Mouse (Mus musculus) heart, adult 2 months (tissue): ENCODE results near the gene Ypel3. TPM values are rescaled to one million over a fixed set of nuclear protein-coding genes. Genes with fewer than 3 reads are reported as not detected.

Source experiments
- DNase-seq, 2 experiments: peaks; one replicate each; pipeline ENCODE4 v3.0.0; 2021
- H3K27ac ChIP-seq: fragments of 200-600 bp; 2 replicates; pipeline ENCODE4 v1.8.1; 2022
- H3K27me3 ChIP-seq: fragments of 200-500 bp; 2 replicates; pipeline ENCODE4 v1.6.1; 2012; ENCODE audit warnings: mild to moderate bottlenecking, low read length, inconsistent platforms, mixed read lengths; ENCODE audit not compliant: control insufficient read depth, insufficient read depth
- H3K36me3 ChIP-seq: fragments of 200-500 bp; 2 replicates; pipeline ENCODE4 v1.6.1; 2012; ENCODE audit warnings: low read length, inconsistent platforms; ENCODE audit not compliant: control insufficient read depth, insufficient read depth
- H3K4me1 ChIP-seq: fragments of 200-500 bp; 2 replicates; pipeline ENCODE4 v1.6.1; 2011; ENCODE audit warnings: low read length; ENCODE audit not compliant: control insufficient read depth, insufficient read depth
- H3K4me3 ChIP-seq: fragments of 200-600 bp; 2 replicates; pipeline ENCODE4 v1.8.1; 2022
- H3K79me2 ChIP-seq: fragments of 200-500 bp; replicated peaks from 2 replicates; pipeline ENCODE4 v1.6.1; 2012; ENCODE audit warnings: mild to moderate bottlenecking, inconsistent platforms, low read length, moderate library complexity, mixed read lengths; ENCODE audit not compliant: control insufficient read depth, insufficient read depth
- H3K9ac ChIP-seq: fragments of 200-500 bp; 2 replicates; pipeline ENCODE4 v1.6.1; 2012; ENCODE audit warnings: low read depth, mild to moderate bottlenecking, control low read depth, inconsistent platforms, low read length, mixed read lengths
- CTCF ChIP-seq: fragments of 200-600 bp; IDR thresholded peaks from 2 replicates; pipeline ENCODE4 v1.8.1; 2022; ENCODE audit warnings: antibody characterized with exemption, mild to moderate bottlenecking, moderate library complexity
- EP300 ChIP-seq: fragments of 200-500 bp; IDR thresholded peaks from 2 replicates; pipeline ENCODE4 v1.6.1; 2011; ENCODE audit warnings: low read depth, low read length, control low read depth; ENCODE audit not compliant: insufficient read depth
- POLR2A ChIP-seq: fragments of 200-500 bp; IDR thresholded peaks from 2 replicates; pipeline ENCODE4 v1.6.1; 2011; ENCODE audit warnings: mild to moderate bottlenecking, low read depth, low read length, control low read depth; ENCODE audit not compliant: insufficient read depth
- WGBS: fragments of 180-500 bp; shearing (Covaris S2); methylation state at CpG from one replicate; pipeline ENCODE4 v1.1.7; 2018; 5-methylcytosine and 5-hydroxymethylcytosine counted together
- intact Hi-C: fragments of 180-260 bp; cut with DNase I; formaldehyde crosslinking; loops from one replicate; pipeline ENCODE4 v1.15.1; 2025
- polyA plus RNA-seq: library from polyadenylated mRNA; depleted of rRNA; stranded (reverse); fragments of >200 nt; gene quantifications from 2 replicates; pipeline ENCODE4 v1.2.3, GENCODE M21; 2012
- total RNA-seq, 2 experiments: library from RNA; stranded (reverse); gene quantifications; 2 replicates each; pipeline ENCODE4 v1.2.3; 2021

Gene Ypel3
- total and polyA plus RNA-seq, 3 experiments, result 60.2 to 144 (median 89.9) TPM

GRCm38 (mm10) chr7:126754866-126755265 lies 21.9 kb upstream of the Ypel3 start:
- intact Hi-C loops, result loop anchor here (2.0 kb wide), 1 partner anchor 350 kb away; no protein-coding TSS in a partner anchor
- TF ChIP-seq POLR2A (no peak), EP300 (peak; percentile 78; the same call in 1 of the 2 replicates)
- H3K36me3 ChIP-seq, result no peaks in the 10 kb centered on the region
- DNase-seq, result peak; percentile 80 to 82
- no peaks in the 10 kb centered on the region; the same call in 1 of the 2 replicates for H3K79me2 ChIP-seq
- no peaks in the 10 kb centered on the region for H3K27me3 ChIP-seq
- under 1% methylated on average over 9 of the region's 9 CpGs for WGBS
- peaks cover 3% of the 10 kb centered on the region; the same call in 1 of the 2 replicates for H3K4me1 ChIP-seq
- H3K27ac ChIP-seq, result peak overlapping the region; percentile 69
- H3K4me3 ChIP-seq, result no peak overlapping the region
- peak overlapping the region; percentile 72 for H3K9ac ChIP-seq

DNA sequence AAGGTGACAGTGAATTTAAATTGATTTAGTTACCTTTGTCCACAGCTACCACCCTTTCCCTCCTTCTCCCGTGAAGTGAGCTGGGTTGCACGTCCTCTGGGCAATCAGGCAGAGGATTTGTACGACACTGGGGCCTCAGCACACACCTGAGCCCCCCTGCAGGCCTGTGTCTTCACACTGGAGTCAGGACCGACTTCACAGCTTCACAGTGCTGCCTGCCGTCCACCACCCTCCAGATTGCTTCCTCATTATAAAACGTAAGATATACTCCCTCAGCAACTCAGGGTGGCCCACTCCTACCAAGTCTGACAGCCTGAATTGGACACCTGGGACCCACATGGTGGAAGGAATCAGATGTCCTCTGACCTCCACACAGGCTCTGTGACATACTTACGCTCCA lies 18.2 kb upstream of the Ypel3 start:
- 80% methylated on average over 7 of the region's 7 CpGs for WGBS
- Histone ChIP-seq H3K9ac (no peak overlapping the region), H3K4me1 (peaks cover 11% of the 10 kb centered on the region), H3K27me3 (no peaks in the 10 kb centered on the region), H3K27ac (no peak overlapping the region), H3K79me2 (no peaks in the 10 kb centered on the region; the same call in 1 of the 2 replicates), H3K4me3 (no peak overlapping the region), H3K36me3 (peaks cover 6% of the 10 kb centered on the region; the same call in 1 of the 2 replicates)
- intact Hi-C loops, result no loop called here
- DNase-seq, result no peak
- no peak for TF ChIP-seq POLR2A
- no peak for TF ChIP-seq EP300
- TF ChIP-seq CTCF, result no peak

DNA sequence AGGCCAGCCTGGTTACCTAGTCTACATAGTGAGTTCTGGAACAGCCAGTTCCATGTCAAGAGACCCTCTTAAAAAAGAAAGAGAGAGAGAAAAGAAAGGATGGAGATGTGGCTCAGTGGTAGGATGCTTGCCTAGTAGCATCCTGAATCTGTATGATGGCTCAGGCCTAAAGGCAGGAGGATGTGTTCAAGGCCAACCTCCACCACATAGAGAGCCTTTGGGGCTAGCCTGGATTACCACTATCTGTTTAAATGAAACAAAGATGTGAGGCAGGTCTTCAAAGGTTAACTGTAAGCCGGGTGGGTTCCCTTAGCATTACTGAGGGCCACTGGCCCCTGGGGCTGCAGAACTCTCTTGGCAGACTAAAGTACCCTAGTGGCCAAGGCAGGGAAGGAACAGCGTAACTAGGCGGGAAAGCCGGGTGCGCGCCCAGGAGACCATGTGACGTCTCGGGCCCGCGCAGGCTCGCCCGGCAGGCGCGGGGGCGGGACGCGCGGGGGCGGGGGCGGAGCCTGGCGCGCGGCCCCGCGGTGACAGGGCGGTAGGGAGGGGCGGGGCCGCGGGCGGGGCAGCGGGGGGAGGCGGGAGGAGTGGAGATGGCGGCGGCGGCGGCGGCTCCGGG lies 17.6 kb upstream of the Ypel3 start, which contains the start of gene Mapk3:
TSS of gene Mapk3 (plus strand) at position 552 of the 622 bp plus-strand sequence.
- DNase-seq, result peak; percentile 90 to 94
- Histone ChIP-seq H3K27ac (peak within 1 kb of the TSS; percentile 94), H3K79me2 (no peaks in the 10 kb centered on the region; the same call in 1 of the 2 replicates), H3K4me3 (peak within 1 kb of the TSS; percentile 81), H3K4me1 (peaks cover 11% of the 10 kb centered on the region), H3K9ac (peak within 1 kb of the TSS; percentile 96), H3K36me3 (peaks cover 6% of the 10 kb centered on the region; the same call in 1 of the 2 replicates), H3K27me3 (no peaks in the 10 kb centered on the region)
- intact Hi-C loops, result loop anchor here (1.0 kb wide), 1 partner anchor 268 kb away; the partner anchor contains the start of gene Maz
- TF ChIP-seq POLR2A (no peak), EP300 (0 out of 2 replicates have a peak, but pooled peaks have one; percentile 35), CTCF (peak; percentile 82)
- WGBS, result 2% methylated on average over 30 of the region's 38 CpGs

DNA sequence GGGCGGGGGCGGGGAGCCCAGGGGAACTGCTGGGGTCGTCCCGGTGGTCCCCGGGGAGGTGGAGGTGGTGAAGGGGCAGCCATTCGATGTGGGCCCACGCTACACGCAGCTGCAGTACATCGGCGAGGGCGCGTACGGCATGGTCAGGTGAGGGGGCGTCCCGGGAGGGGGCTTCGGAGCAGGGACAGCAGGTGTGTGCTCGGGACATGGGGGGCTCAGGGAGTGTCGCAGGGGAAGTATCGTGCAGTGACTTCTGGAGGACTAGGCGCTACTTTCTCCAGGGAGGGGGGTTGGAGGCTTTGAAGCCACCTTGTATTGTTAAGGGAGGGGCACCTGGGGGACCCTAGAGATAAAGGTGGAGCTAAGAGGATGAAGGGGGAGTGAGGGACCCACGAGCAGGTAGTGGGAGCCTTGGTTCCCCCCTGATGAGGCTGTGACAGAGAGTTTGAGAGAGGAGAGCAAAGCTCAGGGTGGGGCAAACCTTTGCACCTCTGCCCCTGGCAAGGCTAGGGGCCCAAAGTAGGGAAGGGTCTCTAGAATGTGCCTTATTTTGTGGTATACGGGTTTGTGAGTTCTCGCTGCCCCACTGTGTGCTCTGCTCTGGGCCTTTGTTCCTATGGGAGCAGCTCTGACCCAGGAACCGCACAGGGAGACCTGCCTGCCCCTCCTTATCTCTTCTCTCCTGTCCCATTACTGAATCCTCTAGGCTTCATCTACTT lies 16.9 kb upstream of the Ypel3 start:
- Histone ChIP-seq H3K27me3 (no peaks in the 10 kb centered on the region), H3K27ac (peak overlapping the region; percentile 94), H3K9ac (peak overlapping the region; percentile 96), H3K4me3 (peak overlapping the region; percentile 81), H3K36me3 (peaks cover 6% of the 10 kb centered on the region; the same call in 1 of the 2 replicates), H3K4me1 (peaks cover 11% of the 10 kb centered on the region), H3K79me2 (no peaks in the 10 kb centered on the region; the same call in 1 of the 2 replicates)
- WGBS, result 2% methylated on average over 22 of the region's 24 CpGs
- TF ChIP-seq EP300, result no peak
- TF ChIP-seq CTCF, result no peak
- TF ChIP-seq POLR2A, result no peak
- intact Hi-C loops, result loop anchor here (1.0 to 2.0 kb wide), 3 partner anchors 17 to 267 kb away; partner anchors contain the start of genes Maz and Ypel3
- DNase-seq, result peak in 1 of 2 experiments; percentile 64

DNA sequence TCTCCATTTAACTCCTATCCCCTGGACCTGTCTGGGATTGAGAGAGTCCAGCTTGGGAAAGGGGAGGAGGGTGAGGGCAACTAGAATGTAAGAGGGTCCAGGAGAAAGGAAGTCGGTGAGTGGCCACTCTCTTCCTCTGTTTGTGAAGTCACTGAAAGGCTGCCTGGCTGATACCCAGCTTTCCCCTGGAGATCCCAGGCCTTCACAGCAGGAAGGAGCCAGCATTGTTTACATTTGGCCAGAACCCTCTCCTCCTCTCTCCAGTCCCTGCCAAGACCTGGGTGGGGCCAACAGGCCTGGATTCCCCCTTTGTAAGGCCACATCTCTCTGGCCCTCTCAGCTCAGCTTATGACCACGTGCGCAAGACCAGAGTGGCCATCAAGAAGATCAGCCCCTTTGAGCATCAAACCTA lies 16.4 kb upstream of the Ypel3 start:
- Histone ChIP-seq H3K36me3 (peaks cover 6% of the 10 kb centered on the region; the same call in 1 of the 2 replicates), H3K27ac (peak overlapping the region; percentile 94), H3K27me3 (no peaks in the 10 kb centered on the region), H3K4me1 (peaks cover 8% of the 10 kb centered on the region), H3K4me3 (peak overlapping the region; percentile 81), H3K9ac (peak overlapping the region; percentile 96), H3K79me2 (no peaks in the 10 kb centered on the region; the same call in 1 of the 2 replicates)
- intact Hi-C loops, result loop anchor here (2.0 kb wide), 2 partner anchors 16 to 38 kb away; partner anchors contain the start of gene Ypel3
- WGBS, result 10% methylated on average over 3 of the region's 3 CpGs
- peak; percentile 82 to 89 for DNase-seq
- TF ChIP-seq POLR2A (peak; percentile 91), CTCF (no peak), EP300 (peak; percentile 64; the same call in 1 of the 2 replicates)
